Mouse (Mus musculus): ENCODE measurements around the gene Hdhd3. TPM values are rescaled to one million over a fixed set of nuclear protein-coding genes. Genes with fewer than 3 reads are reported as not detected.

Hdhd3 gene
- polyA plus RNA-seq, 2 experiments = 3.6 to 6.4 TPM

- H3K9ac ChIP-seq (replicated peaks) = no peak overlapping the region
- no peaks in the 10 kb centered on the region; the same call in 1 of the 2 replicates for H3K27me3 ChIP-seq (ENCODE audit: control insufficient read depth, insufficient read depth, low read length)
- DNase-seq (ENCODE audit: low read depth in 3 of 3, low spot score in 3 of 3) (no peak), ATAC-seq (ENCODE audit: insufficient read depth) (no peak)
- WGBS (ENCODE audit: insufficient replicate concordance) = 61% methylated on average over 6 of the region's 6 CpGs
- H3K27ac ChIP-seq = no peak overlapping the region
- no peak overlapping the region for H3K4me3 ChIP-seq (ENCODE audit: insufficient read depth in 1 of 2, low read depth in 2 of 2, low read length in 2 of 2)
- no peaks in the 10 kb centered on the region for H3K36me3 ChIP-seq (replicated peaks; ENCODE audit: control insufficient read depth, insufficient read depth, low read depth)
- no peak for TF ChIP-seq EP300 (IDR thresholded peaks at IDR 0.05; ENCODE audit: low read depth)
- TF ChIP-seq CTCF (IDR thresholded peaks at IDR 0.05; ENCODE audit: low read depth) = no peak
- no peak overlapping the region for H3K4me2 ChIP-seq (ENCODE audit: low read depth)
- H3K9me3 ChIP-seq (ENCODE audit: control insufficient read depth, low read length) = no peaks in the 10 kb centered on the region
- peaks cover 0 to 4% of the 10 kb centered on the region in 2 experiments; a peak in 1 of 4 replicates for H3K4me1 ChIP-seq (replicated peaks; ENCODE audit: control insufficient read depth in 2 of 2, insufficient read depth in 2 of 2, low read length in 1 of 2)
Measured at GRCm38 (mm10) chr4:62533729-62534128, 30.5 kb upstream of the Hdhd3 start.

DNA sequence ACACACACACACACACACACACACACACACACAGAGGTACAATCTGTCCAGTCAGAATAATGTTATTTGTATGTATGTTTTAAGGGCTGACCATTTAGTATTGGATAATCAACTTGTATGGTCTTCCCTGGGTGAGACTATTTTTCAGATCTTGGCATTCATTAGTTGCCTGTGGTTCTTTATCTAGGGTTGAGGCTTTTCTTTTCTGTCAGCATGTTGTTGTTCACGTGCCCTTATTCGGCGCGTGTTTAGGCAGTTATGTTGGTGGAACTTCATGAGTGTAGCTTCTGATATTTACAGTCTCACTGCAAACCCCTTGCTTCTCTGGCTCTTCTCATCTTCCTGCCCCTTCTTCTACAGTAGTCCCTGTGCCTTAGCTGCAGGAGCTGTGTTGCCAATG lies 24.4 kb upstream of the Hdhd3 start:
- H3K9me3 ChIP-seq (ENCODE audit: control insufficient read depth, low read length) = no peaks in the 10 kb centered on the region
- ATAC-seq (ENCODE audit: insufficient read depth) = no peak
- H3K27me3 ChIP-seq (ENCODE audit: control insufficient read depth, insufficient read depth, low read length) = no peaks in the 10 kb centered on the region; the same call in 1 of the 2 replicates
- no peak overlapping the region for H3K4me2 ChIP-seq (ENCODE audit: low read depth)
- H3K4me3 ChIP-seq (ENCODE audit: insufficient read depth in 1 of 2, low read depth in 2 of 2, low read length in 2 of 2) = no peak overlapping the region
- peaks cover 5% of the 10 kb centered on the region for H3K36me3 ChIP-seq (replicated peaks; ENCODE audit: control insufficient read depth, insufficient read depth, low read depth)
- H3K4me1 ChIP-seq (replicated peaks; ENCODE audit: control insufficient read depth in 2 of 2, insufficient read depth in 2 of 2, low read length in 1 of 2) = peaks cover 0 to 11% of the 10 kb centered on the region in 2 experiments
- no peak overlapping the region for H3K9ac ChIP-seq (replicated peaks)
- WGBS (ENCODE audit: insufficient replicate concordance) = 15% methylated on average over 4 of the region's 4 CpGs
- DNase-seq (ENCODE audit: low read depth in 3 of 3, low spot score in 3 of 3) = no peak
- TF ChIP-seq EP300 (IDR thresholded peaks at IDR 0.05; ENCODE audit: low read depth) = no peak
- no peak for TF ChIP-seq CTCF (IDR thresholded peaks at IDR 0.05; ENCODE audit: low read depth)
- H3K27ac ChIP-seq = no peak overlapping the region

DNA sequence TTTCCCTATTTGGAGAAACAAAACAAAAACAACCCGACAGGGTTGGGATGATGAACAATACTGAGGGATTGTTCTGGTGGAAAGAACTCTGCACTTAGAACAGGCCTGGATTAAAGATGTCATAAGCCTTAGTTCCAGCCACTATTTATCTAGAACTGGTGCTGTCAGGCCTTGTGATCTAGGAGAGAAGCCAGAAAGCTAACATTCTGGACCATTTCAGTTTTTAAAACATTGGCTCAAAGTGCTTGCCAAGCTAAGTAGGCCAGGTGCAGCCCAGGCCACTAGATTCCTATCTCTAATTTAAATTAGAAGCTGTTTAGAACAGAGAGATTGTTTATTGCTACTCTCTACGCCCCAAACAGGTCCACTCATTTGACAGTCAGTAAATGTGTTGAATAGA lies 23.0 kb upstream of the Hdhd3 start:
- H3K4me3 ChIP-seq (ENCODE audit: insufficient read depth in 1 of 2, low read depth in 2 of 2, low read length in 2 of 2) = no peak overlapping the region
- H3K9ac ChIP-seq (replicated peaks) = no peak overlapping the region
- H3K4me2 ChIP-seq (ENCODE audit: low read depth) = no peak overlapping the region
- DNase-seq (ENCODE audit: low read depth in 3 of 3, low spot score in 3 of 3) (no peak), ATAC-seq (ENCODE audit: insufficient read depth) (no peak)
- no peak overlapping the region for H3K27ac ChIP-seq
- peaks cover 0 to 13% of the 10 kb centered on the region in 2 experiments for H3K4me1 ChIP-seq (replicated peaks; ENCODE audit: control insufficient read depth in 2 of 2, insufficient read depth in 2 of 2, low read length in 1 of 2)
- TF ChIP-seq CTCF (IDR thresholded peaks at IDR 0.05; ENCODE audit: low read depth) (no peak), EP300 (IDR thresholded peaks at IDR 0.05; ENCODE audit: low read depth) (no peak)
- H3K27me3 ChIP-seq (ENCODE audit: control insufficient read depth, insufficient read depth, low read length) = no peaks in the 10 kb centered on the region
- H3K36me3 ChIP-seq (replicated peaks; ENCODE audit: control insufficient read depth, insufficient read depth, low read depth) = peaks cover 8% of the 10 kb centered on the region
- 51% methylated on average over 2 of the region's 2 CpGs for WGBS (ENCODE audit: insufficient replicate concordance)
- H3K9me3 ChIP-seq (ENCODE audit: control insufficient read depth, low read length) = no peaks in the 10 kb centered on the region

DNA sequence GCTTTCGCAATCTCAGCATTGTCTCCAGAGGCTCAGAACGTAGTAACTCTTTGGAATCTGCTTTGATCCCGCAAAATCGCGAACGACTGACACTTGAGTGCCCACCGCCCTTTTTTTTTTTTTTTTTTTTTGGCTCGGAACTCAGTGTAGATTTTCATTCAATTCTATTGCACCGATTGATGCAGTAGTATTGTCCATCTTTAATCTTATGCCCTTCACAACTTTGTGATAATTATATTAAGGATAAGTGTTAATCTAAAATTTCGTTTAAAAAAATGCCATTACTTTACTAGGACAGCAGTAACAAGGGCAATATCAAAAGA lies 22.2 kb upstream of the Hdhd3 start:
- Histone ChIP-seq H3K27ac (no peak overlapping the region), H3K4me2 (ENCODE audit: low read depth) (peak overlapping the region; percentile 90), H3K9me3 (ENCODE audit: control insufficient read depth, low read length) (no peaks in the 10 kb centered on the region), H3K36me3 (replicated peaks; ENCODE audit: control insufficient read depth, insufficient read depth, low read depth) (peaks cover 8% of the 10 kb centered on the region), H3K9ac (replicated peaks) (no peak overlapping the region), H3K27me3 (ENCODE audit: control insufficient read depth, insufficient read depth, low read length) (no peaks in the 10 kb centered on the region), H3K4me1 (replicated peaks; ENCODE audit: control insufficient read depth in 2 of 2, insufficient read depth in 2 of 2, low read length in 1 of 2) (peaks cover 3 to 13% of the 10 kb centered on the region in 2 experiments), H3K4me3 (ENCODE audit: insufficient read depth in 1 of 2, low read depth in 2 of 2, low read length in 2 of 2) (peak overlapping the region; percentile 28 to 98; a peak in 3 of 4 replicates)
- ATAC-seq (ENCODE audit: insufficient read depth) = no peak
- DNase-seq (ENCODE audit: low read depth in 3 of 3, low spot score in 3 of 3) = no peak
- 3% methylated on average over 10 of the region's 10 CpGs for WGBS (ENCODE audit: insufficient replicate concordance)
- TF ChIP-seq CTCF (IDR thresholded peaks at IDR 0.05; ENCODE audit: low read depth) = no peak
- no peak for TF ChIP-seq EP300 (IDR thresholded peaks at IDR 0.05; ENCODE audit: low read depth)

DNA sequence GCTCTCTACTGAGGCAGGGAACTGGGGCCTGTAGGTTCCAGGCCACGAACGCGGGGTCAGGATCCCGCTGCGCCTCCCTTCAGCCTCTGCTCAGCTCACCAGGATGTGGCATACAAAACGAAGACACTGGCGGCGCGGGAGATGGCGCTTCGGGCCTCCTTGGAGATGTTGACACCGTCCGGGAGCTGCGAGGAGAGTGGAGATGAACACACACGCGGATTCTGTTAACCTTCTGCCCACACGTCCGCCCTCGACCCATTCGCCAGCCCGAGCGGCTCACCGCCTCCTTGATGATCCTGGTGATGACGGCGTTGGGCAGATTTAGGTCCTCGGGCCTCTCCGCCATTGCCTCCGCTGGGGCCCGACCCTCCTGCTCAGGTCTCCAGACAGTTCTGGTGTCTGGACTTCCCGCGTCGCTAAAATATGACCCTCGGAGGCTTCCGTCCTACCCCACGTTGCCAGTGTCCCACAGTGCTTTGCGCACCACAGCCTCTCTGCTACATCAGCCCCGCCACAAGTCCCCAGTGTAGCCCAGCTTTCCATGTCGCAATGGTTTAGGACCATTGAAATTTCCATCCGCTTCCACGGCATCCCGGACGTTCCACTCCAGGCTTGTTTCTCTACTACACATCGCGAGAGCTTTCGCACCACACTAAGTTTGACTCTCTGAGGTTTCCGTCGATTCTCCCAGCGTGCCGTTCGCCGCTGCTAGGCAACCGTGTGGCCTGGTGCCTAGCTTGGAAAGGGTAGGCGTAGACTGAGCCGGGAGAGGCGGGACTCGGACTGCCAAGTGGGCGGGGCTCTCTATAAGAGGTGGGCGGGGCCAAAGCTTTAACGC lies 21.6 kb upstream of the Hdhd3 start, which contains the start of the genes Pole3 and 4933430I17Rik:
Pole3 (minus strand) TSS at position 418 of the 838 bp plus-strand sequence.
4933430I17Rik (plus strand) TSS at position 719 of the 838 bp plus-strand sequence.
- H3K36me3 ChIP-seq (replicated peaks; ENCODE audit: control insufficient read depth, insufficient read depth, low read depth) = peaks cover 8% of the 10 kb centered on the region
- peak; percentile 97 for ATAC-seq (ENCODE audit: insufficient read depth)
- no peaks in the 10 kb centered on the region for H3K9me3 ChIP-seq (ENCODE audit: control insufficient read depth, low read length)
- peak; percentile 95 to 97 (median 95) for DNase-seq (ENCODE audit: low read depth in 3 of 3, low spot score in 3 of 3)
- H3K27me3 ChIP-seq (ENCODE audit: control insufficient read depth, insufficient read depth, low read length) = no peaks in the 10 kb centered on the region
- H3K4me1 ChIP-seq (replicated peaks; ENCODE audit: control insufficient read depth in 2 of 2, insufficient read depth in 2 of 2, low read length in 1 of 2) = peaks cover 5 to 13% of the 10 kb centered on the region in 2 experiments
- peak within 1 kb of the TSS; percentile 90 for H3K4me2 ChIP-seq (ENCODE audit: low read depth)
- TF ChIP-seq CTCF (IDR thresholded peaks at IDR 0.05; ENCODE audit: low read depth) (no peak), EP300 (IDR thresholded peaks at IDR 0.05; ENCODE audit: low read depth) (peak; percentile 55)
- H3K9ac ChIP-seq (replicated peaks) = peak within 1 kb of the TSS; percentile 95
- H3K27ac ChIP-seq = peak within 1 kb of the TSS; percentile 73
- under 1% methylated on average over 59 of the region's 59 CpGs for WGBS (ENCODE audit: insufficient replicate concordance)
- H3K4me3 ChIP-seq (ENCODE audit: insufficient read depth in 1 of 2, low read depth in 2 of 2, low read length in 2 of 2) = peak within 1 kb of the TSS; percentile 94 to 98
